Mouse (Mus musculus) retina, embryonic 14.5 days (tissue): ENCODE measurements around the gene Slirp.
A peak's percentile ranks its signal among the peaks of the same experiment; 100 is the strongest.

Experiments
- DNase-seq: peaks from one replicate; pipeline ENCODE4 v3.0.0-alpha.2; 2015; ENCODE audit warnings: low spot score

Slirp gene

GRCm38 (mm10) chr12:87443700-87444122 is at the start of gene Slirp, which contains the start of gene Alkbh1:
TSS of gene Slirp (plus strand) at chr12:87443896.
TSS of gene Alkbh1 (minus strand) at chr12:87444017.
- DNase-seq = peak; percentile 96

GRCm38 (mm10) chr12:87394316-87394715 is 49.4 kb upstream of the Slirp start:
- DNase-seq = no peak

GRCm38 (mm10) chr12:87397126-87397525 is 46.6 kb upstream of the Slirp start:
- DNase-seq = no peak

- DNase-seq = no peak
Measured at GRCm38 (mm10) chr12:87397811-87398417, 45.8 kb upstream of the Slirp start.

- no peak for DNase-seq
Measured at GRCm38 (mm10) chr12:87399119-87399819, 44.4 kb upstream of the Slirp start.

- no peak for DNase-seq
Measured at GRCm38 (mm10) chr12:87401883-87402282, 41.8 kb upstream of the Slirp start.

GRCm38 (mm10) chr12:87405165-87405564 is 38.5 kb upstream of the Slirp start:
- no peak for DNase-seq

- no peak for DNase-seq
Measured at GRCm38 (mm10) chr12:87405721-87406120, 38.0 kb upstream of the Slirp start.

- peak; percentile 56 for DNase-seq
Measured at GRCm38 (mm10) chr12:87407869-87408605, 35.7 kb upstream of the Slirp start.

- no peak for DNase-seq
Measured at GRCm38 (mm10) chr12:87409123-87409522, 34.6 kb upstream of the Slirp start.

GRCm38 (mm10) chr12:87410999-87411398 is 32.7 kb upstream of the Slirp start:
- no peak for DNase-seq

- DNase-seq = peak; percentile 86
Measured at GRCm38 (mm10) chr12:87413179-87413790, 30.4 kb upstream of the Slirp start.

- no peak for DNase-seq
Measured at GRCm38 (mm10) chr12:87415358-87415757, 28.3 kb upstream of the Slirp start.

- DNase-seq = peak; percentile 69
Measured at GRCm38 (mm10) chr12:87416690-87417089, 27.0 kb upstream of the Slirp start.

- peak; percentile 89 for DNase-seq
Measured at GRCm38 (mm10) chr12:87418921-87419320, 24.8 kb upstream of the Slirp start.

GRCm38 (mm10) chr12:87419974-87420485 is 23.7 kb upstream of the Slirp start:
- no peak for DNase-seq

- no peak for DNase-seq
Measured at GRCm38 (mm10) chr12:87421708-87422507, 21.8 kb upstream of the Slirp start.

- DNase-seq = no peak
Measured at GRCm38 (mm10) chr12:87423700-87424099, 20.0 kb upstream of the Slirp start.

- no peak for DNase-seq
Measured at GRCm38 (mm10) chr12:87424516-87424915, 19.2 kb upstream of the Slirp start.

- DNase-seq = no peak
Measured at GRCm38 (mm10) chr12:87426354-87427031, 17.2 kb upstream of the Slirp start.

GRCm38 (mm10) chr12:87428295-87428694 is 15.4 kb upstream of the Slirp start:
- DNase-seq = no peak
